In the genomic region with DNA sequence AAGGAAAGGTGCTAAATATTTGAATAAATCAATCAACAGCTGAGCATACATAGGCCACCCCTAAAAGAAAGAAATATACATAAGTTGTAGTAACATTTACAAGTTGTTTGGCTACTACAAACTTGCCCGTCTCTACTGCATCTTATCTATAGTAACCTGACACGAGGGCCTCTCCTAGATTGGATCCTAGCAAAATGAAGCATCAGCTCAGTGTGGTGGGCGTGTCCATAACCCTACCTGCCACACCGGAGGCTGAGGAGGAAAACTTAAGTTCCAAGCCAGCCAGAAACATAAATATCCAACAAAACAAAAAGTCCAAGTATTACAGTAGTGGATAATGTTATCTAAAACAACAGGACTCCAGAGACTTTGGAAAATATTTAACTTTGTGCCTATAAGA, we compare ENCODE assay signal across 22 mouse cellular contexts.
"Had no signal": no experiment of that assay in that cellular context is flagged by ENCODE, and none has a peak within 500 bp of the region (broad histone marks: within the 10 kb centered on the region; RNA-seq: fewer than 3 reads in every experiment).

No protein-coding gene starts in this region.

- H3K4me2 ChIP-seq: lung, embryonic 15.5 days; midbrain, embryonic 12.5 days; neural tube, embryonic 13.5 days; neural tube, embryonic 15.5 days had no signal

- H3K27me3 ChIP-seq: lung, embryonic 15.5 days; megakaryocyte, embryonic 14.5 days; midbrain, embryonic 12.5 days; neural tube, embryonic 13.5 days; neural tube, embryonic 15.5 days had no signal

- H3K4me3 ChIP-seq: lung, embryonic 15.5 days; megakaryocyte, embryonic 14.5 days; midbrain, embryonic 10.5 days; midbrain, embryonic 12.5 days; myocyte; neural tube, embryonic 13.5 days; neural tube, embryonic 15.5 days had no signal

- H3K4me1 ChIP-seq: lung, embryonic 15.5 days; megakaryocyte, embryonic 14.5 days; midbrain, embryonic 10.5 days; midbrain, embryonic 12.5 days; neural tube, embryonic 13.5 days; neural tube, embryonic 15.5 days had no signal

- ATAC-seq: lung, postnatal 0 days; midbrain, embryonic 16.5 days had no signal

- H3K9me3 ChIP-seq: lung, embryonic 15.5 days; megakaryocyte, embryonic 14.5 days; midbrain, embryonic 10.5 days; midbrain, embryonic 12.5 days; neural tube, embryonic 13.5 days; neural tube, embryonic 15.5 days had no signal

- H3K27ac ChIP-seq: lung, embryonic 15.5 days; macrophage; midbrain, embryonic 10.5 days; midbrain, embryonic 12.5 days; neural tube, embryonic 13.5 days; neural tube, embryonic 15.5 days had no signal

- H3K9ac ChIP-seq: lung, embryonic 15.5 days; midbrain, embryonic 12.5 days; neural tube, embryonic 13.5 days; neural tube, embryonic 15.5 days had no signal

- DNase-seq: lung, adult 2 months; lung, postnatal 14 days; lung, postnatal 36 days; midbrain, embryonic 14.5 days; retina, postnatal 1 day; right cerebral cortex, adult 18-20 months; right cerebral cortex, postnatal 25 days; right cerebral cortex, postnatal 4 days; spleen, adult 18-20 months; thymus, adult 18-20 months; thymus, postnatal 14 days; thymus, postnatal 36 days had no signal
